Mouse (Mus musculus): Measurements from ENCODE around the gene Atg2b. TPM values are rescaled to one million over a fixed set of nuclear protein-coding genes. Genes with fewer than 3 reads are reported as not detected.

Atg2b gene
- total and polyA plus RNA-seq, 3 experiments = 28.3 to 35.9 TPM; not detected in 1

- no peaks in the 10 kb centered on the region for H3K9me3 ChIP-seq (replicated peaks; ENCODE audit: insufficient read depth, low read length)
- no peaks in the 10 kb centered on the region for H3K27me3 ChIP-seq (ENCODE audit: control insufficient read depth in 1 of 2, insufficient read depth in 2 of 2, low read length in 2 of 2)
- TF ChIP-seq KAT2A (conservative IDR thresholded peaks at IDR 0.05; ENCODE audit: low read depth, low read length) (no peak), CTCF (IDR thresholded peaks at IDR 0.05 in 2 of 3, conservative IDR thresholded peaks at IDR 0.05 in 1 of 3; ENCODE audit: control insufficient read depth in 1 of 3, insufficient read depth in 1 of 3, low read depth in 2 of 3, low read length in 3 of 3, poor library complexity in 1 of 3, severe bottlenecking in 1 of 3) (peak; percentile 37 to 44 (median 42))
- no peaks in the 10 kb centered on the region for H3K4me1 ChIP-seq (ENCODE audit: control insufficient read depth in 1 of 2, insufficient read depth in 2 of 2, low read length in 2 of 2)
- peak; percentile 37 for DNase-seq (ENCODE audit: low read depth, low spot score)
- peaks cover 0 to 41% of the 10 kb centered on the region in 2 experiments; a peak in 2 of 4 replicates for H3K36me3 ChIP-seq (ENCODE audit: control insufficient read depth in 1 of 2, insufficient read depth in 2 of 2, low read length in 2 of 2)
- no peaks in the 10 kb centered on the region for H3K79me2 ChIP-seq (ENCODE audit: control insufficient read depth, insufficient read depth, low read length, poor library complexity)
- H3K4me3 ChIP-seq (ENCODE audit: control insufficient read depth in 1 of 2, insufficient read depth in 1 of 2, low read depth in 2 of 2, low read length in 2 of 2) = no peak overlapping the region
- no peak overlapping the region for H3K9ac ChIP-seq (ENCODE audit: control insufficient read depth, low read depth, low read length, poor library complexity, severe bottlenecking)
- H3K27ac ChIP-seq (ENCODE audit: control insufficient read depth, low read depth, low read length) = no peak overlapping the region
Observed at GRCm38 (mm10) chr12:105637554-105637953, 47.5 kb downstream of the Atg2b start.

GRCm38 (mm10) chr12:105636551-105636950 is 48.5 kb downstream of the Atg2b start:
- TF ChIP-seq MXI1 (IDR thresholded peaks at IDR 0.05; ENCODE audit: low read depth, low read length) (no peak), GATA1 (IDR thresholded peaks at IDR 0.05; ENCODE audit: low read depth, low read length) (no peak), MAX (IDR thresholded peaks at IDR 0.05; ENCODE audit: low read length) (no peak)
- Histone ChIP-seq H3K4me1 (ENCODE audit: control insufficient read depth in 1 of 2, insufficient read depth in 2 of 2, low read length in 2 of 2) (no peaks in the 10 kb centered on the region), H3K79me2 (ENCODE audit: control insufficient read depth, insufficient read depth, low read length, poor library complexity) (no peaks in the 10 kb centered on the region), H3K9ac (ENCODE audit: control insufficient read depth, low read depth, low read length, poor library complexity, severe bottlenecking) (no peak overlapping the region), H3K4me3 (ENCODE audit: control insufficient read depth in 1 of 2, insufficient read depth in 1 of 2, low read depth in 2 of 2, low read length in 2 of 2) (no peak overlapping the region), H3K9me3 (replicated peaks; ENCODE audit: insufficient read depth, low read length) (no peaks in the 10 kb centered on the region), H3K27ac (ENCODE audit: control insufficient read depth, low read depth, low read length) (no peak overlapping the region), H3K36me3 (ENCODE audit: control insufficient read depth in 1 of 2, insufficient read depth in 2 of 2, low read length in 2 of 2) (peaks cover 0 to 47% of the 10 kb centered on the region in 2 experiments; a peak in 2 of 4 replicates), H3K27me3 (ENCODE audit: control insufficient read depth in 1 of 2, insufficient read depth in 2 of 2, low read length in 2 of 2) (no peaks in the 10 kb centered on the region)
- DNase-seq (ENCODE audit: low read depth, low spot score) = no peak

GRCm38 (mm10) chr12:105634374-105635067 is 50.5 kb downstream of the Atg2b start:
- Histone ChIP-seq H3K4me3 (ENCODE audit: control insufficient read depth in 1 of 2, insufficient read depth in 1 of 2, low read depth in 2 of 2, low read length in 2 of 2) (no peak overlapping the region), H3K27me3 (ENCODE audit: control insufficient read depth in 1 of 2, insufficient read depth in 2 of 2, low read length in 2 of 2) (no peaks in the 10 kb centered on the region), H3K9me3 (replicated peaks; ENCODE audit: insufficient read depth, low read length) (no peaks in the 10 kb centered on the region), H3K79me2 (ENCODE audit: control insufficient read depth, insufficient read depth, low read length, poor library complexity) (no peaks in the 10 kb centered on the region), H3K9ac (ENCODE audit: control insufficient read depth, low read depth, low read length, poor library complexity, severe bottlenecking) (no peak overlapping the region), H3K36me3 (ENCODE audit: control insufficient read depth in 1 of 2, insufficient read depth in 2 of 2, low read length in 2 of 2) (peaks cover 0 to 44% of the 10 kb centered on the region in 2 experiments; a peak in 2 of 4 replicates), H3K27ac (ENCODE audit: control insufficient read depth, low read depth, low read length) (no peak overlapping the region), H3K4me1 (ENCODE audit: control insufficient read depth in 1 of 2, insufficient read depth in 2 of 2, low read length in 2 of 2) (no peaks in the 10 kb centered on the region)
- DNase-seq (ENCODE audit: low read depth, low spot score) = no peak
- TF ChIP-seq SIN3A (IDR thresholded peaks at IDR 0.05; ENCODE audit: low read length) = no peak
- no peak for TF ChIP-seq POLR2AphosphoS5 (IDR thresholded peaks at IDR 0.05; ENCODE audit: borderline replicate concordance, low read depth, low read length)
- no peak for TF ChIP-seq TAL1 (IDR thresholded peaks at IDR 0.05; ENCODE audit: low read length)
- TF ChIP-seq ETS1 (IDR thresholded peaks at IDR 0.05; ENCODE audit: low read depth, low read length) = no peak
- no peak for TF ChIP-seq MYB (IDR thresholded peaks at IDR 0.05; ENCODE audit: low read depth, low read length)

Measured in MEL (cell line).